Mouse (Mus musculus) liver, embryonic 12.5 days (tissue): ENCODE measurements at regions not wholly inside any gene's neighbourhood (a gene's known extent, or its start where the extent isn't known, plus 50 kb on each side); places are given as distances from the start of the nearest gene placed in this dataset.

Experiments used
- ATAC-seq: fragments of 200-750 bp; cut with Nextera tagmentation; 2 replicates; pipeline ENCODE4 v1.8.0; 2017; ENCODE audit warnings: moderate number of reproducible peaks, mild to moderate bottlenecking, moderate library complexity
- H3K27ac ChIP-seq: fragments of 300-500 bp; sonication (generic); 2 replicates; pipeline ENCODE4 v1.5.1; 2016; ENCODE audit warnings: mild to moderate bottlenecking
- H3K27me3 ChIP-seq: fragments of 300-500 bp; sonication (generic); replicated peaks from 2 replicates; pipeline ENCODE4 v1.6.1; 2016; ENCODE audit warnings: mild to moderate bottlenecking, moderate library complexity
- H3K36me3 ChIP-seq: fragments of 300-500 bp; sonication (generic); 2 replicates; pipeline ENCODE4 v1.6.1; 2016; ENCODE audit warnings: mild to moderate bottlenecking, moderate library complexity
- H3K4me1 ChIP-seq: fragments of 300-500 bp; sonication (generic); 2 replicates; pipeline ENCODE4 v1.6.1; 2016
- H3K4me2 ChIP-seq: fragments of 300-500 bp; sonication (generic); 2 replicates; pipeline ENCODE4 v1.6.1; 2016; ENCODE audit warnings: mild to moderate bottlenecking, moderate library complexity
- H3K4me3 ChIP-seq: fragments of 300-500 bp; sonication (generic); 2 replicates; pipeline ENCODE4 v1.5.1; 2016; ENCODE audit warnings: mild to moderate bottlenecking, moderate library complexity
- H3K9ac ChIP-seq: fragments of 300-500 bp; sonication (generic); 2 replicates; pipeline ENCODE4 v1.6.1; 2016; ENCODE audit warnings: mild to moderate bottlenecking, moderate library complexity
- H3K9me3 ChIP-seq: fragments of 300-500 bp; sonication (generic); replicated peaks from 2 replicates; pipeline ENCODE4 v1.6.1; 2016; ENCODE audit warnings: mild to moderate bottlenecking, moderate library complexity
- WGBS: fragments of 180-500 bp; shearing (Covaris S2); methylation state at CpG from one replicate; pipeline ENCODE4 v1.1.7; 2016; ENCODE audit not compliant: insufficient replicate concordance; 5-methylcytosine and 5-hydroxymethylcytosine counted together

GRCm38 (mm10) chr7:74974448-74974847 is 334.6 kb downstream of the Sv2b start:
- no peak overlapping the region for H3K9ac ChIP-seq
- no peaks in the 10 kb centered on the region for H3K36me3 ChIP-seq
- H3K4me2 ChIP-seq, result no peak overlapping the region
- H3K4me3 ChIP-seq, result no peak overlapping the region
- no peaks in the 10 kb centered on the region for H3K27me3 ChIP-seq
- ATAC-seq, result no peak
- no peak overlapping the region for H3K27ac ChIP-seq
- 28% methylated on average over 3 of the region's 3 CpGs for WGBS
- no peaks in the 10 kb centered on the region for H3K4me1 ChIP-seq
- H3K9me3 ChIP-seq, result no peaks in the 10 kb centered on the region

GRCm38 (mm10) chr7:74944421-74945098 is 364.5 kb downstream of the Sv2b start:
- no peaks in the 10 kb centered on the region for H3K36me3 ChIP-seq
- WGBS, result 57% methylated on average over 5 of the region's 5 CpGs
- no peak overlapping the region for H3K9ac ChIP-seq
- H3K27ac ChIP-seq, result no peak overlapping the region
- ATAC-seq, result no peak
- no peaks in the 10 kb centered on the region for H3K4me1 ChIP-seq
- H3K9me3 ChIP-seq, result no peaks in the 10 kb centered on the region
- no peaks in the 10 kb centered on the region for H3K27me3 ChIP-seq
- H3K4me2 ChIP-seq, result no peak overlapping the region
- H3K4me3 ChIP-seq, result no peak overlapping the region

GRCm38 (mm10) chr7:74942917-74943316 is 366.1 kb downstream of the Sv2b start:
- H3K4me1 ChIP-seq, result no peaks in the 10 kb centered on the region
- no peak overlapping the region for H3K27ac ChIP-seq
- H3K4me3 ChIP-seq, result no peak overlapping the region
- H3K27me3 ChIP-seq, result no peaks in the 10 kb centered on the region
- H3K4me2 ChIP-seq, result no peak overlapping the region
- no peaks in the 10 kb centered on the region for H3K9me3 ChIP-seq
- 72% methylated on average over 4 of the region's 4 CpGs for WGBS
- ATAC-seq, result no peak
- no peaks in the 10 kb centered on the region for H3K36me3 ChIP-seq
- no peak overlapping the region for H3K9ac ChIP-seq

- 54% methylated on average over 3 of the region's 3 CpGs for WGBS
These were observed 366.9 kb downstream of the Sv2b start for GRCm38 (mm10) chr7:74942146-74942545.

GRCm38 (mm10) chr7:74929142-74929829 is 374.7 kb upstream of the Slco3a1 start:
- Histone ChIP-seq H3K27me3 (no peaks in the 10 kb centered on the region), H3K27ac (peak overlapping the region; percentile 87), H3K4me1 (peaks cover 44% of the 10 kb centered on the region), H3K4me3 (no peak overlapping the region; the same call in 1 of the 2 replicates), H3K36me3 (no peaks in the 10 kb centered on the region), H3K9ac (peak overlapping the region; percentile 34; the same call in 1 of the 2 replicates), H3K9me3 (no peaks in the 10 kb centered on the region), H3K4me2 (peak overlapping the region; percentile 64)
- peak; percentile 61 for ATAC-seq
- WGBS, result 36% methylated on average over 8 of the region's 8 CpGs

More at GRCm38 (mm10) chr7:74942146-74942545, 366.9 kb downstream of the Sv2b start:
- no peak overlapping the region for H3K9ac ChIP-seq
- H3K4me3 ChIP-seq, result no peak overlapping the region
- no peaks in the 10 kb centered on the region for H3K36me3 ChIP-seq
- no peak for ATAC-seq
- H3K4me2 ChIP-seq, result no peak overlapping the region
- no peaks in the 10 kb centered on the region for H3K9me3 ChIP-seq
- no peaks in the 10 kb centered on the region for H3K4me1 ChIP-seq
- H3K27ac ChIP-seq, result no peak overlapping the region
- no peaks in the 10 kb centered on the region for H3K27me3 ChIP-seq

GRCm38 (mm10) chr7:74928226-74928927 is 373.8 kb upstream of the Slco3a1 start:
- peak overlapping the region; percentile 87 for H3K27ac ChIP-seq
- H3K9ac ChIP-seq, result peak overlapping the region; percentile 34; the same call in 1 of the 2 replicates
- peak overlapping the region; percentile 64 for H3K4me2 ChIP-seq
- peak overlapping the region; percentile 18 for H3K4me3 ChIP-seq
- 18% methylated on average over 6 of the region's 6 CpGs for WGBS
- H3K36me3 ChIP-seq, result no peaks in the 10 kb centered on the region
- peak; percentile 92 for ATAC-seq
- H3K27me3 ChIP-seq, result no peaks in the 10 kb centered on the region
- H3K4me1 ChIP-seq, result peaks cover 44% of the 10 kb centered on the region
- no peaks in the 10 kb centered on the region for H3K9me3 ChIP-seq

GRCm38 (mm10) chr7:74926729-74927128 is 372.1 kb upstream of the Slco3a1 start:
- H3K9ac ChIP-seq, result no peak overlapping the region
- H3K4me2 ChIP-seq, result no peak overlapping the region
- H3K4me1 ChIP-seq, result peaks cover 44% of the 10 kb centered on the region
- H3K36me3 ChIP-seq, result no peaks in the 10 kb centered on the region
- no peak overlapping the region for H3K4me3 ChIP-seq
- H3K9me3 ChIP-seq, result no peaks in the 10 kb centered on the region
- H3K27ac ChIP-seq, result 0 out of 2 replicates have a peak overlapping the region, but pooled peaks have one; percentile 25
- no peak for ATAC-seq
- no peaks in the 10 kb centered on the region for H3K27me3 ChIP-seq
- 58% methylated on average over 2 of the region's 2 CpGs for WGBS

- Histone ChIP-seq H3K27ac (no peak overlapping the region), H3K9ac (no peak overlapping the region), H3K36me3 (no peaks in the 10 kb centered on the region), H3K4me2 (no peak overlapping the region), H3K4me1 (peaks cover 24% of the 10 kb centered on the region), H3K9me3 (no peaks in the 10 kb centered on the region), H3K27me3 (no peaks in the 10 kb centered on the region), H3K4me3 (no peak overlapping the region)
- no peak for ATAC-seq
- 71% methylated on average over 1 of the region's 1 CpGs for WGBS
These were observed 369.6 kb upstream of the Slco3a1 start for GRCm38 (mm10) chr7:74924156-74924555.

- WGBS, result 14% methylated on average over 3 of the region's 3 CpGs
- no peaks in the 10 kb centered on the region for H3K9me3 ChIP-seq
- no peak for ATAC-seq
- H3K4me3 ChIP-seq, result no peak overlapping the region
- H3K27ac ChIP-seq, result no peak overlapping the region
- no peaks in the 10 kb centered on the region for H3K27me3 ChIP-seq
- no peak overlapping the region for H3K4me2 ChIP-seq
- no peak overlapping the region for H3K9ac ChIP-seq
- no peaks in the 10 kb centered on the region for H3K36me3 ChIP-seq
- no peaks in the 10 kb centered on the region for H3K4me1 ChIP-seq
These were observed 353.9 kb upstream of the Slco3a1 start for GRCm38 (mm10) chr7:74908311-74908962.

GRCm38 (mm10) chr7:74907391-74907790 is 352.8 kb upstream of the Slco3a1 start:
- no peak overlapping the region for H3K27ac ChIP-seq
- H3K9me3 ChIP-seq, result no peaks in the 10 kb centered on the region
- 26% methylated on average over 1 of the region's 1 CpGs for WGBS
- no peaks in the 10 kb centered on the region for H3K4me1 ChIP-seq
- 0 out of 2 replicates have a peak, but pooled peaks cover 3% of the 10 kb centered on the region for H3K27me3 ChIP-seq
- H3K36me3 ChIP-seq, result no peaks in the 10 kb centered on the region
- H3K9ac ChIP-seq, result no peak overlapping the region
- no peak overlapping the region for H3K4me2 ChIP-seq
- no peak for ATAC-seq
- H3K4me3 ChIP-seq, result no peak overlapping the region

GRCm38 (mm10) chr7:74877466-74877865 is 322.9 kb upstream of the Slco3a1 start:
- Histone ChIP-seq H3K4me1 (no peaks in the 10 kb centered on the region), H3K27ac (no peak overlapping the region), H3K36me3 (no peaks in the 10 kb centered on the region), H3K9ac (no peak overlapping the region), H3K4me3 (no peak overlapping the region), H3K4me2 (no peak overlapping the region), H3K9me3 (no peaks in the 10 kb centered on the region), H3K27me3 (no peaks in the 10 kb centered on the region)
- no peak for ATAC-seq
- WGBS, result 44% methylated on average over 3 of the region's 3 CpGs

- WGBS, result 71% methylated on average over 4 of the region's 4 CpGs
- Histone ChIP-seq H3K4me1 (no peaks in the 10 kb centered on the region), H3K9ac (no peak overlapping the region), H3K4me2 (no peak overlapping the region), H3K27ac (no peak overlapping the region), H3K9me3 (no peaks in the 10 kb centered on the region), H3K4me3 (no peak overlapping the region), H3K27me3 (no peaks in the 10 kb centered on the region), H3K36me3 (no peaks in the 10 kb centered on the region)
- no peak for ATAC-seq
These were observed 322.1 kb upstream of the Slco3a1 start for GRCm38 (mm10) chr7:74876667-74877066.
